Mouse (Mus musculus) megakaryocyte progenitor cell, adult 5-6 weeks (primary cell): Measurements from ENCODE around the gene Ogfod2. TPM values are rescaled to one million over a fixed set of nuclear protein-coding genes. Genes with fewer than 3 reads are reported as not detected.

ENCODE experiments used
- ATAC-seq: replicated peaks from 2 replicates; pipeline ENCODE4 v1.8.0; 2016; ENCODE audit warnings: mild to moderate bottlenecking, moderate TSS enrichment, inconsistent platforms; ENCODE audit not compliant: poor library complexity
- total RNA-seq, 2 experiments: library from RNA; stranded (forward) in 1 of 2; stranded (reverse) in 1 of 2; fragments of 157-497, 149-512 nt in 1 of 2; fragments of 200-1000 nt in 1 of 2; gene quantifications; 2 replicates each; pipeline versions ENCODE4 v1.2.3 to v1.2.4; 2015 to 2017

Gene Ogfod2
- total RNA-seq, 2 experiments from 2014 or later = 3.7 to 13.3 TPM

DNA sequence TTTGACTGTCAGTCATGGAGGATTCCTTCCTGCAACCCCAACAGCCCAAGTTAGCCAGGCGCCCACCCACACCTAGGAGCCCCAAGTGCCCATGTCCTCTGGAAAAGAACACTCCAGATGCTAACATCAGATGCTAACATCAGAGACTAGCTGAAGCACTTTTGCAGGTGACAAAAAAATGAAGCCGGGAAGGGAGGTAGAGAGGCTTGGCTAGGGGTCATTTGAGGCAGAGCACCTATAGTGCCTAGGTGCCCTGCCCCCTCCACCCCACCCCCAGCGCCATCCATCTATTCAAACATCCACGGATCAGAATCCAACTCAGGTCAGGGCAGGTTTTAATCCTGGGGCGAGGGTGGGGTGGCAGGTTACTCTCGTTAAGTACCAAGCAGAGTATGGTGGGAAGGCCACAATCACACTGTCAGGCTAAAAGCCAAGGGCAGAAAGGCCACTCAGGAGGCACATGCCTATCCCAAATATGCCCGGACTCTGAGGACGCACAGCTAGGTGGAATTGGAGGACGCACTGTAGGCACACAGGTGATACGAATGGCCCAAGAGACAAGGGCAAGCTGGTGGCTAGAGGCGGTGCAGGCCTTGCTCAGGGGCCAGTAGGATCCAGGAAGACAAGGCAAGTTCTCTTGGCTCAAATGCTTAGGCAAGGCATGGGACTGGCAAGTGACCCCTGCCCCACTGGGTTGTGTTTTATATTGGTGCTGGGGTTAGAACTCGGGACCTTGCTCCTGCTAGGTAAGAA, 18.1 kb upstream of the Ogfod2 start:
- no peak for ATAC-seq

DNA sequence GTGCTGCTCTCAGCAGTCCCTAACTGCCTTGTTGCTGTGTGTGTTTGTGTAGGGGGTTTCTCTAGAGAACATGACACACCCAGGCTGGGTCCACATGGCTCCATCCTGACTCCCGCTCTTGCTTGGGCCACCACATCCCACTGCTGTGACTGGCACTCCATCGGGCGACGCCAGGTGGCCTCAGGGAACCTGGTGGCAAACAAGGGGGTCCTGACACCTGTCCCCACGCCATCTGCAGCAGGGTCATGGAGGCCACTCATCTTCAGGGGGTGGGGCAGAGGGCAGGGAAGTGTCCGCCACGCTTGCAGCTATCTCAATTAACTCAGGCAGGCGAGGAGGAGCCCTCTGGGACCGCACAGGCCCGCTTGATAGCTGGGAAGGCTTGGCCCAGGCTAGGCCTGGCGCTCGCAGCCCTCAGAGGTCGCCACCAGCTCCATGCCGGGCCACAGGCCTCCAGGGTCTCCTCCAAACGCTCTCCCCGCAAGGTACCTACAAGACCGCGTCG, 17.0 kb upstream of the Ogfod2 start:
- ATAC-seq = peak; percentile 18; the same call in 1 of the 2 replicates

- peak; percentile 88 for ATAC-seq
Observed at GRCm38 (mm10) chr5:124095596-124096232, 16.4 kb upstream of the Ogfod2 start, which contains the start of gene Abcb9. Gene Abcb9, minus strand, starts transcription at chr5:124095798.

- ATAC-seq = no peak
Observed at GRCm38 (mm10) chr5:124098923-124099322, 13.2 kb upstream of the Ogfod2 start.

DNA sequence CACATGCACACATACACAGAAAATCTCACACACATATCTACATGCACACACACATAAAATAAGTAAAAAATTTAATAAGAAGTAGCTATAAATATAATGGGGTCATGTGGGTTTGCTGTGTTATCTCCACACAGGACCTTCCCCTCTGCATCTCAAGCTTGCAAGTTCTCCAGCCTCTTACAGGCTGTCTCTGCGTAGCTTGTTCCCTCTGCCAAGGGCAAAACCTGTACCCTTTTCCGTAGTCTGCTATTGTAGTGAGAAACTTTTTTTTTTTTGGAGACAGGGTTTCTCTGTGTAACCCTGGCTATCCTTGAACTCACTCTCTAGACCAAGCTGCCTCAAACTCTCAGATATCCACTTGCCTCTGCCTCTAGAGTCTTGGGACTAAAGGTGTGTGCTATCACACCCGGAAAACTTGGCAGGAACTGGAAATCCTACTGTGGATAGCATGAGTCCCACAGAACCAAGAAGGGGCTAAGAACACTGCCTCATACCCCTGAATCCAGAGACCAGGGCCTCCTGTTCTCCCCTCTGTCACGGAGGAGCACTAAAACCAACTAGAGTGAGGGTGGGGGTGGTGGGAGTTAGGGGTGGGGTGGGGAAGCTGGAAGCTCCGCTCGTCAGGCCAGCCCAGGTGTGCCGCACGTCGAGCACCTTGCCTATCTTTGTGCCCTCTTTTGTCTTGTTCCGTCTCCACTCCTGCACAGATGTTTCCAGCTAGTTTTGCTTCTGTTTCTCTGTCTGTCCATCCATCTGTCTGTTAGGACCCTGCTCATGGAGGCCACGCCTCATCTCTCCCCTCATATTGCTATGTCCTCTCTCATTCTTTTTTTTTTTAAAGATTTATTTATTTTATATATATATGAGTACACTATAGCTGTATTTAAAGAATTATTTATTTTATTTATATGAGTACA, 11.7 kb upstream of the Ogfod2 start:
- ATAC-seq = no peak

DNA sequence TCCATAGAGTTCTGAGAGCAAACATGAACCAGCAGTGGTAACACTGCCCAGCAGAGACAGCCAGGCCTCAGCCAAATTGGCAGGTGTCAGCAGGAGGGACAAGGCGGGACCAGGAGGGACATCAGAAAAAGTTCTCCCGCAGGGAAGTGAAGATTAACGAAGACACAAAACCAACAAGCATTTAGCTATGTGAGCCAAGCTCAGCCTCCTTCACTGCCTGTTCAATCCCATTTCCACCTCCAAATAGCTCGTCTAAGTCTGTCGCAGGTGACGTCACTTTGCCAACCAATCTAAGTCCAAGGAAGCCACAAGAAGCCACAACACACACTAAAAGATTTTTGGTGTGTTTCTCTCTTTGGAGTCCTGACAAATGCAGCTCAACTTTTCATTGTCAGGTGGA, 9.8 kb upstream of the Ogfod2 start:
- no peak for ATAC-seq

DNA sequence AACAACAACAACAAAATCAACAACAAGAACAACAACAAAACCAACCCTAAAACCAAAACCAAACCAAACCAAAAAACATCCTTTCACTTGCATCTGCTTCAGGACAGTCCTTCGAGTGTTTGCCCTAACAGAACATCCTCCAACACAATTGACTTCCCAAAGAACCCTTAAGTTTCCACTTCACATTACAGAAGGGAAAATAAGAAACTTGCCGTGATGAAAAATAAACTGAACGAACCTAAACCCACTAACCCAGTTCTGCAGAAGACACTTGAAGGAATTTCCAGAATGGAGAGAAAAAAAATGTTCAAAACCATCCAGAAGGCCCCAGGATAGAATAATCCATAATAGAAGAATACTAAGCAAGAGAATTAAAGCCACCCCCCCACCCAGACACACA, 9.1 kb upstream of the Ogfod2 start:
- no peak for ATAC-seq

DNA sequence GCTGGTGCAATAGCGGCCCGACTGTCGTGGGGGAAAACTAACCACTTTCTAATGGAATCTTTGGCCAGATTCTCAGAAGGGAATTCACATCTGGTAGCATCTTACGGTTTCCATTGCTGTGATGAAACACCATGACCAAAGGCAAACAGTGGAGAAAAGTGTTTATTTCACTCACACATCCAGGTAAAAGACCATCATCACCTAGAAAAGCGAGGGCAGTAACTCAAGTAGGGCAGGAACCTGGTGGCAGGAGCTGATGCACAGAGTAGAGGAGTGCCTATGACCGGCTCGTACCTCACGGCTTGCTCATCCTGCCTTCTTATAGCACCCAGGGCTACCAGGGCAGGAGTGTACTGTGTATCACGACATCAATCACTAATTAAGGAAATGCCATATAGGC, 8.5 kb upstream of the Ogfod2 start:
- no peak for ATAC-seq

DNA sequence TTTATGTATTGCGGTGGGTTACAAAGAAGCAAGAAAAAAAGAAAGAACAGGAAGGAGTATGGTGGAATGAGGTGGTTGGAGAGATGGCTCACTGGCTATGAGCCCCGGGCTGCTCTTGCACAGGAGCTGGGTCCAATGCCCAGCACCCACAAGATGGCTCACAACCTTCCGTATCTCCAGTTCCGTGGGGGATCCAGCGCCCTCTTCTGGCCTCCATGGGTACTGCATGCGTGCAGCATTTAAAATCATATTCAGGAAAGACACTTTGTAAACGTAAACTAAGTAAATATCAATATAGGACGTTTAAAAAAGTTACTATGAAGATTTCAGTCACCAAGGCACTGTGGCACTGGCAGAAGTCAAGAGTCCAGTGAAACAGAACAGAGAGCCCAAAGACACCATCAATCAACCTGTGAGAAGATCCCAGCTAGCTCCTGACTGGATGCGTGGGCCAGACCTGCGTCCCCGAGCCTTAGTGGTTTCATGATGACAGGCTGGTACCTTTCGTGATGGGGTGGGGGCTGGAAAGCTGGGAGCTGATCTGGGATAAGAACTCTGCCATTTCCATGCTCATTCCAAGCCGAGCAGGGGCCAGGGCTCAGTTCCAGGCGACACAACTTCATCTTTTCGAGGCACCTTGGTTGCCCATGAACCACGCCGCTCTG, 888 bp upstream of the Ogfod2 start:
- peak; percentile 38 for ATAC-seq

GRCm38 (mm10) chr5:124112531-124112930, 434 bp downstream of the Ogfod2 start:
- ATAC-seq = peak; percentile 3; the same call in 1 of the 2 replicates

GRCm38 (mm10) chr5:124113030-124113429, 933 bp downstream of the Ogfod2 start:
- peak; percentile 29 for ATAC-seq

GRCm38 (mm10) chr5:124114276-124115025, 2.4 kb downstream of the Ogfod2 start:
- no peak for ATAC-seq

- ATAC-seq = no peak
Observed at GRCm38 (mm10) chr5:124115531-124115930, 3.4 kb downstream of the Ogfod2 start.

- ATAC-seq = peak; percentile 38
Observed at GRCm38 (mm10) chr5:124115990-124116845, 4.1 kb downstream of the Ogfod2 start, which contains the start of gene Arl6ip4. Gene Arl6ip4, plus strand, starts transcription at chr5:124116089.

GRCm38 (mm10) chr5:124119204-124119603, 7.1 kb downstream of the Ogfod2 start:
- ATAC-seq = no peak

DNA sequence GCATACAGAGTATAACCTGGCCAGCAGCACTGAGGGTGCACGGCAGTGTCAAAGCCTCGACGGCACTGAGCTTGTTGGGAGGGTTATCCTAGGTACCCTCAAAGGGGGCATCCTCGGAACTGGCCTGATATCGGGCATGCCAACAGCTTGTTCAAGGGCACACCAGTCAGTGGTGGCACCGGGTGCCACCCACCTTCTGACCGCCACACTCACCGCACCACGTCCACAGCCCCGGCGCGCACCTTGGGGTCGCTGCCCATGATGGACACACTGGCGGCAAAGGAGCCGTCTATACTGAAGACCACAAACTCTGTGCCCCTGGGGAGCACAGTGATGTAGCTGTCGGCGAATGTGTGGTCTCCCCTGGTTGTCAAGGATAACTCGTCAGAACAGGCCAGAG, 10.3 kb downstream of the Ogfod2 start:
- no peak for ATAC-seq

GRCm38 (mm10) chr5:124125093-124125492, 13.0 kb downstream of the Ogfod2 start:
- ATAC-seq = no peak

- no peak for ATAC-seq
Observed at GRCm38 (mm10) chr5:124134261-124134660, 22.2 kb downstream of the Ogfod2 start.

- no peak; the same call in 1 of the 2 replicates for ATAC-seq
Observed at GRCm38 (mm10) chr5:124138066-124138465, 26.0 kb downstream of the Ogfod2 start.
